Mouse (Mus musculus) bone marrow, adult 2 months (tissue): Measurements from ENCODE around the gene Eif2a. TPM values are rescaled to one million over a fixed set of nuclear protein-coding genes. Genes with fewer than 3 reads are reported as not detected.

Source experiments
- H3K27ac ChIP-seq: fragments of 200-500 bp; 2 replicates; pipeline ENCODE4 v1.5.1; 2012; ENCODE audit warnings: low read depth, mild to moderate bottlenecking, control low read depth, inconsistent platforms, low read length; ENCODE audit not compliant: control insufficient read depth, poor library complexity, insufficient read depth
- H3K4me1 ChIP-seq: fragments of 200-500 bp; 2 replicates; pipeline ENCODE4 v1.6.1; 2011; ENCODE audit warnings: low read length; ENCODE audit not compliant: control insufficient read depth, insufficient read depth
- H3K4me3 ChIP-seq: fragments of 200-500 bp; replicated peaks from 2 replicates; pipeline ENCODE3; 2011; ENCODE audit warnings: mild to moderate bottlenecking, low read depth, low read length, control low read depth; ENCODE audit not compliant: control insufficient read depth
- CTCF ChIP-seq: fragments of 200-500 bp; IDR thresholded peaks from 2 replicates; pipeline ENCODE4 v1.5.1; 2011; ENCODE audit warnings: low read length, control low read depth; ENCODE audit not compliant: control insufficient read depth, insufficient read depth
- POLR2A ChIP-seq: fragments of 200-500 bp; IDR thresholded peaks from 2 replicates; pipeline ENCODE4 v1.6.1; 2011; ENCODE audit warnings: low read depth, mild to moderate bottlenecking, control low read depth, low read length, borderline replicate concordance; ENCODE audit not compliant: control insufficient read depth
- WGBS: fragments of 180-500 bp; shearing (Covaris S2); methylation state at CpG from one replicate; pipeline ENCODE4 v1.1.7; 2018; 5-methylcytosine and 5-hydroxymethylcytosine counted together
- polyA plus RNA-seq: library from polyadenylated mRNA; stranded (reverse); fragments of >200 nt; gene quantifications from 2 replicates; pipeline ENCODE4 v1.2.4, GENCODE M21; 2011; ENCODE audit warnings: low replicate concordance; ENCODE audit not compliant: missing spikeins, insufficient read depth, insufficient read length

Gene Eif2a
- polyA plus RNA-seq, 1 experiment, result 34.5 TPM

GRCm38 (mm10) chr3:58517258-58517657 lies 8.4 kb upstream of the Eif2a start:
- Histone ChIP-seq H3K4me3 (no peak overlapping the region), H3K27ac (peak overlapping the region; percentile 85), H3K4me1 (peaks cover 7% of the 10 kb centered on the region)
- WGBS, result 7% methylated on average over 5 of the region's 5 CpGs
- TF ChIP-seq POLR2A (no peak; the same call in 1 of the 2 replicates), CTCF (no peak)

GRCm38 (mm10) chr3:58517800-58518199 lies 7.8 kb upstream of the Eif2a start:
- H3K4me1 ChIP-seq, result peaks cover 7% of the 10 kb centered on the region
- H3K27ac ChIP-seq, result peak overlapping the region; percentile 85; the same call in 1 of the 2 replicates
- H3K4me3 ChIP-seq, result no peak overlapping the region
- WGBS, result 47% methylated on average over 5 of the region's 5 CpGs
- no peak for TF ChIP-seq POLR2A
- no peak for TF ChIP-seq CTCF

GRCm38 (mm10) chr3:58518962-58519361 lies 6.7 kb upstream of the Eif2a start:
- 54% methylated on average over 2 of the region's 2 CpGs for WGBS
- peak overlapping the region; percentile 59; the same call in 1 of the 2 replicates for H3K27ac ChIP-seq
- TF ChIP-seq CTCF (no peak), POLR2A (no peak)
- no peak overlapping the region for H3K4me3 ChIP-seq
- H3K4me1 ChIP-seq, result peaks cover 7% of the 10 kb centered on the region

GRCm38 (mm10) chr3:58519536-58519935 lies 6.1 kb upstream of the Eif2a start:
- H3K27ac ChIP-seq, result peak overlapping the region; percentile 59; the same call in 1 of the 2 replicates

GRCm38 (mm10) chr3:58520286-58520685 lies 5.3 kb upstream of the Eif2a start:
- Histone ChIP-seq H3K4me1 (peaks cover 7% of the 10 kb centered on the region), H3K27ac (0 out of 2 replicates have a peak overlapping the region, but pooled peaks have one; percentile 41), H3K4me3 (no peak overlapping the region)
- TF ChIP-seq CTCF (no peak), POLR2A (no peak)
- 41% methylated on average over 6 of the region's 6 CpGs for WGBS

More at GRCm38 (mm10) chr3:58519536-58519935, 6.1 kb upstream of the Eif2a start:
- no peak overlapping the region for H3K4me3 ChIP-seq
- 72% methylated on average over 3 of the region's 3 CpGs for WGBS
- no peak for TF ChIP-seq CTCF
- no peak for TF ChIP-seq POLR2A
- peaks cover 7% of the 10 kb centered on the region for H3K4me1 ChIP-seq

GRCm38 (mm10) chr3:58521361-58521760 lies 4.3 kb upstream of the Eif2a start:
- no peak overlapping the region for H3K4me3 ChIP-seq
- TF ChIP-seq CTCF (no peak), POLR2A (no peak)
- H3K4me1 ChIP-seq, result peaks cover 7% of the 10 kb centered on the region
- WGBS, result 71% methylated on average over 2 of the region's 2 CpGs
- no peak overlapping the region for H3K27ac ChIP-seq

- no peak overlapping the region for H3K27ac ChIP-seq
- peaks cover 7% of the 10 kb centered on the region for H3K4me1 ChIP-seq
- no peak for TF ChIP-seq CTCF
- no peak for TF ChIP-seq POLR2A
- 88% methylated on average over 3 of the region's 3 CpGs for WGBS
- no peak overlapping the region for H3K4me3 ChIP-seq
Measured at GRCm38 (mm10) chr3:58523386-58523785, 2.2 kb upstream of the Eif2a start.

- 21% methylated on average over 4 of the region's 4 CpGs for WGBS
- H3K27ac ChIP-seq, result no peak overlapping the region
- peaks cover 5% of the 10 kb centered on the region for H3K4me1 ChIP-seq
- TF ChIP-seq POLR2A, result no peak
- TF ChIP-seq CTCF, result no peak
- H3K4me3 ChIP-seq, result peak overlapping the region; percentile 74
Measured at GRCm38 (mm10) chr3:58524246-58524645, 1.4 kb upstream of the Eif2a start.

- TF ChIP-seq CTCF (no peak), POLR2A (no peak)
- peaks cover 4% of the 10 kb centered on the region for H3K4me1 ChIP-seq
- under 1% methylated on average over 40 of the region's 40 CpGs for WGBS
- peak overlapping the region; percentile 97 for H3K27ac ChIP-seq
- H3K4me3 ChIP-seq, result peak overlapping the region; percentile 74
Measured at GRCm38 (mm10) chr3:58525166-58525565, 455 bp upstream of the Eif2a start.
